Mouse (Mus musculus): ENCODE results near the gene Ttc32. TPM values are rescaled to one million over a fixed set of nuclear protein-coding genes. Genes with fewer than 3 reads are reported as not detected.

Gene Ttc32
- total and polyA plus RNA-seq, 2 experiments from 2014 or later: 5.1 to 7.6 TPM

- H3K27me3 ChIP-seq (ENCODE audit: insufficient read depth, low read length): no peaks in the 10 kb centered on the region
- no peak for TF ChIP-seq CTCF (IDR thresholded peaks at IDR 0.05; ENCODE audit: low read depth)
These were observed 300 bp upstream of the Ttc32 start for GRCm38 (mm10) chr12:9029506-9029887.

GRCm38 (mm10) chr12:9031166-9031565 lies 1.4 kb downstream of the Ttc32 start:
- Histone ChIP-seq H3K4me1 (ENCODE audit: insufficient read depth) (peaks cover 7% of the 10 kb centered on the region; the same call in 1 of the 2 replicates), H3K9me3 (ENCODE audit: low read length) (no peaks in the 10 kb centered on the region), H3K4me3 (ENCODE audit: low read depth, low read length) (peak overlapping the region; percentile 70), H3K27ac (ENCODE audit: low read depth, low read length) (no peak overlapping the region), H3K9ac (peak overlapping the region; percentile 98), H3K4me2 (ENCODE audit: low read depth) (peak overlapping the region; percentile 84), H3K36me3 (ENCODE audit: insufficient read depth) (peaks cover 9% of the 10 kb centered on the region), H3K27me3 (ENCODE audit: insufficient read depth, low read length) (no peaks in the 10 kb centered on the region)
- 57% methylated on average over 8 of the region's 8 CpGs for WGBS
- DNase-seq (no peak), ATAC-seq (no peak)
- TF ChIP-seq CTCF (IDR thresholded peaks at IDR 0.05; ENCODE audit: low read depth): no peak

More at GRCm38 (mm10) chr12:9029506-9029887, 300 bp upstream of the Ttc32 start:
- Histone ChIP-seq H3K9me3 (ENCODE audit: low read length) (no peaks in the 10 kb centered on the region), H3K4me3 (ENCODE audit: low read depth, low read length) (peak overlapping the region; percentile 70), H3K9ac (peak overlapping the region; percentile 98), H3K4me2 (ENCODE audit: low read depth) (peak overlapping the region; percentile 84), H3K36me3 (ENCODE audit: insufficient read depth) (peaks cover 16% of the 10 kb centered on the region), H3K27ac (ENCODE audit: low read depth, low read length) (peak overlapping the region; percentile 100; the same call in 1 of the 2 replicates), H3K4me1 (ENCODE audit: insufficient read depth) (peaks cover 7% of the 10 kb centered on the region; the same call in 1 of the 2 replicates)
- peak; percentile 16 for ATAC-seq
- DNase-seq: no peak
- WGBS: 60% methylated on average over 4 of the region's 4 CpGs

- TF ChIP-seq CTCF (IDR thresholded peaks at IDR 0.05; ENCODE audit: low read depth): peak; percentile 28
- DNase-seq (no peak), ATAC-seq (no peak)
- Histone ChIP-seq H3K4me1 (ENCODE audit: insufficient read depth) (peaks cover 7% of the 10 kb centered on the region; the same call in 1 of the 2 replicates), H3K36me3 (ENCODE audit: insufficient read depth) (peaks cover 2% of the 10 kb centered on the region; the same call in 1 of the 2 replicates), H3K27me3 (ENCODE audit: insufficient read depth, low read length) (no peaks in the 10 kb centered on the region), H3K9me3 (ENCODE audit: low read length) (no peaks in the 10 kb centered on the region), H3K4me3 (ENCODE audit: low read depth, low read length) (no peak overlapping the region), H3K4me2 (ENCODE audit: low read depth) (no peak overlapping the region), H3K27ac (ENCODE audit: low read depth, low read length) (no peak overlapping the region), H3K9ac (no peak overlapping the region)
These were observed 3.3 kb downstream of the Ttc32 start for GRCm38 (mm10) chr12:9033140-9033539.

- no peak overlapping the region for H3K4me3 ChIP-seq (ENCODE audit: low read depth, low read length)
- no peaks in the 10 kb centered on the region for H3K36me3 ChIP-seq (ENCODE audit: insufficient read depth)
- no peak for ATAC-seq
These were observed 6.6 kb downstream of the Ttc32 start for GRCm38 (mm10) chr12:9036409-9036808.

GRCm38 (mm10) chr12:9040177-9040576 lies 10.4 kb downstream of the Ttc32 start:
- TF ChIP-seq CTCF (IDR thresholded peaks at IDR 0.05; ENCODE audit: low read depth): no peak
- H3K4me1 ChIP-seq (ENCODE audit: insufficient read depth): no peaks in the 10 kb centered on the region
- no peaks in the 10 kb centered on the region for H3K27me3 ChIP-seq (ENCODE audit: insufficient read depth, low read length)
- no peaks in the 10 kb centered on the region for H3K36me3 ChIP-seq (ENCODE audit: insufficient read depth)
- H3K27ac ChIP-seq (ENCODE audit: low read depth, low read length): no peak overlapping the region
- ATAC-seq (no peak), DNase-seq (no peak)
- H3K9me3 ChIP-seq (ENCODE audit: low read length): no peaks in the 10 kb centered on the region
- H3K4me3 ChIP-seq (ENCODE audit: low read depth, low read length): no peak overlapping the region
- H3K9ac ChIP-seq: no peak overlapping the region
- WGBS: 76% methylated on average over 5 of the region's 5 CpGs
- no peak overlapping the region for H3K4me2 ChIP-seq (ENCODE audit: low read depth)

More at GRCm38 (mm10) chr12:9036409-9036808, 6.6 kb downstream of the Ttc32 start:
- H3K27ac ChIP-seq (ENCODE audit: low read depth, low read length): no peak overlapping the region
- no peaks in the 10 kb centered on the region for H3K9me3 ChIP-seq (ENCODE audit: low read length)
- no peak for TF ChIP-seq CTCF (IDR thresholded peaks at IDR 0.05; ENCODE audit: low read depth)
- H3K27me3 ChIP-seq (ENCODE audit: insufficient read depth, low read length): no peaks in the 10 kb centered on the region
- no peak overlapping the region for H3K9ac ChIP-seq
- no peak overlapping the region for H3K4me2 ChIP-seq (ENCODE audit: low read depth)
- no peak for DNase-seq
- WGBS: 76% methylated on average over 9 of the region's 9 CpGs
- 0 out of 2 replicates have a peak, but pooled peaks cover under 1% of the 10 kb centered on the region for H3K4me1 ChIP-seq (ENCODE audit: insufficient read depth)

GRCm38 (mm10) chr12:9040686-9041085 lies 10.9 kb downstream of the Ttc32 start:
- no peaks in the 10 kb centered on the region for H3K27me3 ChIP-seq (ENCODE audit: insufficient read depth, low read length)
- no peak for TF ChIP-seq CTCF (IDR thresholded peaks at IDR 0.05; ENCODE audit: low read depth)
- no peak for DNase-seq
- H3K27ac ChIP-seq (ENCODE audit: low read depth, low read length): no peak overlapping the region
- H3K4me2 ChIP-seq (ENCODE audit: low read depth): no peak overlapping the region
- 75% methylated on average over 7 of the region's 7 CpGs for WGBS
- H3K36me3 ChIP-seq (ENCODE audit: insufficient read depth): no peaks in the 10 kb centered on the region
- no peak overlapping the region for H3K4me3 ChIP-seq (ENCODE audit: low read depth, low read length)
- no peaks in the 10 kb centered on the region for H3K4me1 ChIP-seq (ENCODE audit: insufficient read depth)
- no peaks in the 10 kb centered on the region for H3K9me3 ChIP-seq (ENCODE audit: low read length)
- ATAC-seq: no peak
- H3K9ac ChIP-seq: no peak overlapping the region

GRCm38 (mm10) chr12:9042316-9042715 lies 12.5 kb downstream of the Ttc32 start:
- Histone ChIP-seq H3K9ac (no peak overlapping the region), H3K4me3 (ENCODE audit: low read depth, low read length) (no peak overlapping the region), H3K27ac (ENCODE audit: low read depth, low read length) (no peak overlapping the region), H3K9me3 (ENCODE audit: low read length) (no peaks in the 10 kb centered on the region), H3K4me1 (ENCODE audit: insufficient read depth) (no peaks in the 10 kb centered on the region), H3K36me3 (ENCODE audit: insufficient read depth) (no peaks in the 10 kb centered on the region), H3K4me2 (ENCODE audit: low read depth) (no peak overlapping the region), H3K27me3 (ENCODE audit: insufficient read depth, low read length) (no peaks in the 10 kb centered on the region)
- no peak for DNase-seq
- WGBS: 53% methylated on average over 5 of the region's 5 CpGs
- no peak for TF ChIP-seq CTCF (IDR thresholded peaks at IDR 0.05; ENCODE audit: low read depth)
- no peak for ATAC-seq
